Mouse (Mus musculus) liver, embryonic 14.5 days (tissue): ENCODE data around the gene Marcksl1.

Experiments
- CTCF ChIP-seq: IDR thresholded peaks from 2 replicates; pipeline ENCODE4 v1.5.1; 2016; ENCODE audit warnings: antibody characterized with exemption, low read depth, control low read depth
- EP300 ChIP-seq: IDR thresholded peaks from 2 replicates; pipeline ENCODE4 v1.6.1; 2016; ENCODE audit warnings: antibody characterized with exemption, low read depth

DNA sequence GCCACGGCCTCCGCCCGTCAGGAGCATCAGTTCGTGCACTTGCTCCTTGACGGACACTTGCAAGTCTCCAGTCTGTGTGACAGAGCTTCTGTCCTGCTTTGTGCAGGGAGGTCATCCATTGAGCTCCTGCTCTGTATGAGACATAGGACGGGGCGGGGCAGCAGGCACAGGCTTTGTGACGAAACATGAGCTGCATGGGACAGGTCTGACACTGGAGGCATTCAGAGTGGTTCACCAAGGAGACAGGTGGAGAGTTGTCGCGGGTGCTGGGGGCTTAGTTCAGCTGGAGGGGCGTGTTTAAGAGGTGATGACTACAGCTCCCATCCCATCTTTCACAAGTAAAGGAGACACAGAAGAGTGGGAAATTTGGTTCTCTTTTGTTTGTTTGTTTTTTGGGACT lies 37.3 kb upstream of the Marcksl1 start:
- TF ChIP-seq CTCF, result no peak
- no peak for TF ChIP-seq EP300
